ENCODE assay signal across 26 mouse cellular contexts in the genomic region with DNA sequence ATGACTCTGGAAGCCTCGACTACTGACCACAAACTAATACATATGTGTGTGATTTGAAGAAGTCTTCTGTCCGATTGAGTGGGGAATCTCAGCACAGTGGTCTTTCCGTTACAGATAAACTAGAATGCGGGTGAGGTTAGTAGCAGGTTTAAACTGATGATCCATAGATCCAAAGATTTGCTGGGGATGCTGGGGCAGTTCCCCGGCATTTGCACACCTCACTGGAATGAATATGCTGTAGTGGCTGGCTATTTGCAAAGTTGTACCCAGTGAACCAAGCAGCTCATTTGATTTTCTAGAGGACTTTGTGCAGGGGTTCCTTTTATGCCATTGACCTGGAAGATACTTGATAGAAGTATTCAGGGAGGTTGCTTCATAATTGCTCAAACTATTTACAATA.
"Had no signal": no experiment of that assay in that cellular context is flagged by ENCODE, and none has a peak within 500 bp of the region (broad histone marks: within the 10 kb centered on the region; RNA-seq: fewer than 3 reads in every experiment).

No protein-coding gene starts in this region.

- H3K9ac ChIP-seq: embryonic facial prominence, embryonic 12.5 days; embryonic facial prominence, embryonic 13.5 days; embryonic facial prominence, embryonic 15.5 days; forebrain, embryonic 12.5 days; forebrain, embryonic 15.5 days; forebrain, postnatal 0 days had no signal

- H3K4me2 ChIP-seq: embryonic facial prominence, embryonic 12.5 days; embryonic facial prominence, embryonic 13.5 days; embryonic facial prominence, embryonic 15.5 days; forebrain, embryonic 12.5 days; forebrain, embryonic 15.5 days had no signal

- H3K9me3 ChIP-seq: embryonic facial prominence, embryonic 10.5 days; embryonic facial prominence, embryonic 12.5 days; embryonic facial prominence, embryonic 13.5 days; embryonic facial prominence, embryonic 15.5 days; forebrain, embryonic 12.5 days; forebrain, embryonic 15.5 days had no signal

- ATAC-seq: forebrain, embryonic 14.5 days; forebrain, embryonic 15.5 days; forebrain, embryonic 16.5 days; forebrain, postnatal 0 days had no signal

- DNase-seq: cerebellum, adult 2 months; cerebellum, adult 8-10 months; cerebellum, adult 9-11 months; cerebellum, postnatal 10 days; cerebellum, postnatal 14 days; cerebellum, postnatal 25 days; cerebellum, postnatal 36 days; embryo, embryonic 11 days; forebrain, postnatal 0 days; gastrocnemius, adult 2 months; gastrocnemius, postnatal 10 days; gastrocnemius, postnatal 14 days; gastrocnemius, postnatal 25 days; gastrocnemius, postnatal 36 days; heart, adult 18-20 months; heart, adult 2 months had no signal

- H3K27me3 ChIP-seq: embryonic facial prominence, embryonic 12.5 days; embryonic facial prominence, embryonic 13.5 days; embryonic facial prominence, embryonic 15.5 days; forebrain, embryonic 12.5 days; forebrain, embryonic 15.5 days had no signal

- H3K4me3 ChIP-seq: embryonic facial prominence, embryonic 10.5 days; embryonic facial prominence, embryonic 12.5 days; embryonic facial prominence, embryonic 13.5 days; embryonic facial prominence, embryonic 15.5 days; erythroblast, embryonic 14.5 days; forebrain, embryonic 10.5 days; forebrain, embryonic 12.5 days; forebrain, embryonic 15.5 days; gastrocnemius, adult 2 months; heart, adult 2 months had no signal

- H3K4me1 ChIP-seq: embryonic facial prominence, embryonic 15.5 days; forebrain, embryonic 15.5 days had no signal

- H3K27ac ChIP-seq: embryonic facial prominence, embryonic 10.5 days; embryonic facial prominence, embryonic 12.5 days; embryonic facial prominence, embryonic 13.5 days; embryonic facial prominence, embryonic 15.5 days; forebrain, embryonic 10.5 days; forebrain, embryonic 12.5 days; forebrain, embryonic 15.5 days; gastrocnemius, adult 2 months; heart, adult 2 months had no signal
